Mouse (Mus musculus): Measurements from ENCODE around the gene Melk. TPM values are rescaled to one million over a fixed set of nuclear protein-coding genes. Genes with fewer than 3 reads are reported as not detected.

Gene Melk
- total RNA-seq (2015; ENCODE audit: low replicate concordance) (5.0 and 6.9 TPM in 2 replicates), total RNA-seq (2017; ENCODE audit: low replicate concordance) (8.2 and 9.0 TPM in 2 replicates)

- peak; percentile 99 for ATAC-seq (replicated peaks; ENCODE audit: low FRiP score, poor library complexity, severe bottlenecking)
These were observed at the start of gene Melk for GRCm38 (mm10) chr4:44300781-44301750. Gene Melk (plus strand): TSS chr4:44300876.

GRCm38 (mm10) chr4:44251521-44251920, 49.2 kb upstream of the Melk start:
- no peak for ATAC-seq (replicated peaks; ENCODE audit: low FRiP score, poor library complexity, severe bottlenecking)

GRCm38 (mm10) chr4:44251966-44252916, 48.4 kb upstream of the Melk start:
- ATAC-seq (replicated peaks; ENCODE audit: low FRiP score, poor library complexity, severe bottlenecking) = no peak

- no peak for ATAC-seq (replicated peaks; ENCODE audit: low FRiP score, poor library complexity, severe bottlenecking)
These were observed 47.5 kb upstream of the Melk start for GRCm38 (mm10) chr4:44253191-44253590.

GRCm38 (mm10) chr4:44254579-44254978, 46.1 kb upstream of the Melk start:
- no peak for ATAC-seq (replicated peaks; ENCODE audit: low FRiP score, poor library complexity, severe bottlenecking)

- no peak for ATAC-seq (replicated peaks; ENCODE audit: low FRiP score, poor library complexity, severe bottlenecking)
These were observed 41.5 kb upstream of the Melk start for GRCm38 (mm10) chr4:44259126-44259525.

- no peak for ATAC-seq (replicated peaks; ENCODE audit: low FRiP score, poor library complexity, severe bottlenecking)
These were observed 40.4 kb upstream of the Melk start for GRCm38 (mm10) chr4:44260244-44260643.

- ATAC-seq (replicated peaks; ENCODE audit: low FRiP score, poor library complexity, severe bottlenecking) = no peak
These were observed 35.2 kb upstream of the Melk start for GRCm38 (mm10) chr4:44265500-44265899.

- no peak for ATAC-seq (replicated peaks; ENCODE audit: low FRiP score, poor library complexity, severe bottlenecking)
These were observed 33.2 kb upstream of the Melk start for GRCm38 (mm10) chr4:44267437-44267836.

GRCm38 (mm10) chr4:44269376-44269817, 31.3 kb upstream of the Melk start:
- ATAC-seq (replicated peaks; ENCODE audit: low FRiP score, poor library complexity, severe bottlenecking) = no peak

GRCm38 (mm10) chr4:44271134-44271533, 29.5 kb upstream of the Melk start:
- ATAC-seq (replicated peaks; ENCODE audit: low FRiP score, poor library complexity, severe bottlenecking) = no peak

GRCm38 (mm10) chr4:44281597-44282265, 18.9 kb upstream of the Melk start:
- ATAC-seq (replicated peaks; ENCODE audit: low FRiP score, poor library complexity, severe bottlenecking) = no peak

- ATAC-seq (replicated peaks; ENCODE audit: low FRiP score, poor library complexity, severe bottlenecking) = peak; percentile 57
These were observed 8.1 kb upstream of the Melk start for GRCm38 (mm10) chr4:44292534-44292933.

GRCm38 (mm10) chr4:44295837-44296236, 4.8 kb upstream of the Melk start:
- no peak for ATAC-seq (replicated peaks; ENCODE audit: low FRiP score, poor library complexity, severe bottlenecking)

- ATAC-seq (replicated peaks; ENCODE audit: low FRiP score, poor library complexity, severe bottlenecking) = no peak
These were observed 5.9 kb downstream of the Melk start for GRCm38 (mm10) chr4:44306585-44306984.

- no peak for ATAC-seq (replicated peaks; ENCODE audit: low FRiP score, poor library complexity, severe bottlenecking)
These were observed 9.8 kb downstream of the Melk start for GRCm38 (mm10) chr4:44310429-44310828.

- ATAC-seq (replicated peaks; ENCODE audit: low FRiP score, poor library complexity, severe bottlenecking) = no peak
These were observed 10.2 kb downstream of the Melk start for GRCm38 (mm10) chr4:44310911-44311310.

GRCm38 (mm10) chr4:44316270-44316809, 15.7 kb downstream of the Melk start:
- no peak for ATAC-seq (replicated peaks; ENCODE audit: low FRiP score, poor library complexity, severe bottlenecking)

GRCm38 (mm10) chr4:44320448-44320847, 19.8 kb downstream of the Melk start:
- no peak for ATAC-seq (replicated peaks; ENCODE audit: low FRiP score, poor library complexity, severe bottlenecking)
